Mouse (Mus musculus): ENCODE measurements around the gene Mfn1. TPM values are rescaled to one million over a fixed set of nuclear protein-coding genes. Genes with fewer than 3 reads are reported as not detected.

The Mfn1 gene
- polyA plus RNA-seq, 1 experiment from 2014 or later: 41.7 TPM

- H3K27ac ChIP-seq (ENCODE audit: low read length): peak within 1 kb of the TSS; percentile 58
- ATAC-seq: no peak
- no peaks in the 10 kb centered on the region for H3K27me3 ChIP-seq (replicated peaks; ENCODE audit: control insufficient read depth, insufficient read depth, low read length)
- H3K9ac ChIP-seq (replicated peaks; ENCODE audit: low read depth, low read length): peak within 1 kb of the TSS; percentile 98
- H3K4me2 ChIP-seq (ENCODE audit: low read length): peak within 1 kb of the TSS; percentile 90
- peak within 1 kb of the TSS; percentile 93 for H3K4me3 ChIP-seq (replicated peaks; ENCODE audit: low read length)
- no peaks in the 10 kb centered on the region for H3K36me3 ChIP-seq (ENCODE audit: control insufficient read depth, insufficient read depth)
- H3K4me1 ChIP-seq (replicated peaks; ENCODE audit: control insufficient read depth, insufficient read depth, low read length): peaks cover 25% of the 10 kb centered on the region
- no peaks in the 10 kb centered on the region for H3K9me3 ChIP-seq (ENCODE audit: control insufficient read depth, low read length)
- WGBS: 8% methylated on average over 24 of the region's 24 CpGs
These were observed 19.5 kb upstream of the Mfn1 start, which contains the start of gene Zfp639 for GRCm38 (mm10) chr3:32509496-32510374. Gene Zfp639 (plus strand): TSS chr3:32510259.

GRCm38 (mm10) chr3:32510375-32511190 lies 18.7 kb upstream of the Mfn1 start:
- ATAC-seq: peak; percentile 88

GRCm38 (mm10) chr3:32511191-32511550 lies 18.1 kb upstream of the Mfn1 start:
- ATAC-seq: no peak
- WGBS: 6% methylated on average over 13 of the region's 13 CpGs
- H3K4me1 ChIP-seq (replicated peaks; ENCODE audit: control insufficient read depth, insufficient read depth, low read length): peaks cover 25% of the 10 kb centered on the region
- no peaks in the 10 kb centered on the region for H3K27me3 ChIP-seq (replicated peaks; ENCODE audit: control insufficient read depth, insufficient read depth, low read length)
- H3K9ac ChIP-seq (replicated peaks; ENCODE audit: low read depth, low read length): peak overlapping the region; percentile 98
- peak overlapping the region; percentile 90 for H3K4me2 ChIP-seq (ENCODE audit: low read length)
- H3K9me3 ChIP-seq (ENCODE audit: control insufficient read depth, low read length): no peaks in the 10 kb centered on the region
- no peaks in the 10 kb centered on the region for H3K36me3 ChIP-seq (ENCODE audit: control insufficient read depth, insufficient read depth)
- no peak overlapping the region for H3K27ac ChIP-seq (ENCODE audit: low read length)
- peak overlapping the region; percentile 93 for H3K4me3 ChIP-seq (replicated peaks; ENCODE audit: low read length)

More at GRCm38 (mm10) chr3:32510375-32511190, 18.7 kb upstream of the Mfn1 start:
- H3K27me3 ChIP-seq (replicated peaks; ENCODE audit: control insufficient read depth, insufficient read depth, low read length): no peaks in the 10 kb centered on the region
- no peaks in the 10 kb centered on the region for H3K9me3 ChIP-seq (ENCODE audit: control insufficient read depth, low read length)
- H3K36me3 ChIP-seq (ENCODE audit: control insufficient read depth, insufficient read depth): no peaks in the 10 kb centered on the region
- under 1% methylated on average over 57 of the region's 69 CpGs for WGBS
- H3K4me2 ChIP-seq (ENCODE audit: low read length): peak overlapping the region; percentile 90
- peak overlapping the region; percentile 98 for H3K9ac ChIP-seq (replicated peaks; ENCODE audit: low read depth, low read length)
- peak overlapping the region; percentile 58 for H3K27ac ChIP-seq (ENCODE audit: low read length)
- peaks cover 25% of the 10 kb centered on the region for H3K4me1 ChIP-seq (replicated peaks; ENCODE audit: control insufficient read depth, insufficient read depth, low read length)
- peak overlapping the region; percentile 93 for H3K4me3 ChIP-seq (replicated peaks; ENCODE audit: low read length)

DNA sequence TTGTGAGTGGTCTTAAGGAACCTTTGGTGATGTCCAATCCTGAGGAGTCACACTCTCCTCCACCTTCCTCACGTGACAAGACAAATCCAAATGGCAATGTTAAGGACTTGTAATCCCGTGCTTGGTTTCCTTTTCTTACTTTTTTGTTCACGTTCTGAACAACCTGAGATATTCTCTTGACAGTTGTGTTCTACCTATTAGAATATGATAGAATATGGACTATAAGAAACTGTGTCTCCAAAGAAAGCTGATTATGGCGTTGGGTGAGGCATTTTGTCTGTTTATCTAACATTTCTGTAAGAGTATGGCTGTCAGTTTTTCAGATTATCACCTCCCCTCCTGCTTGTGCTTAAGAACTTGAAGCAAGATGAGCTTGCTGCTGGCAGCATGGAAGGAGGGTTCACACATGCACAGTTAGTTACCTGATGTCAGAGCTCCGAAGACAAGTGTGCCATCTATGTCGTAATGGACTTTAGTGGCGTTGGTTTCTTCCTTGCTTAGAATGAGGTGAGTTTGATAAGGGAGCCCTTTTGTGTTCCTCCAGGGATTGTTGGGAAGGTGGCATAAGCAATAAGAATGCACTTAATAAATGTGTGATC lies 16.5 kb upstream of the Mfn1 start:
- Histone ChIP-seq H3K9me3 (ENCODE audit: control insufficient read depth, low read length) (no peaks in the 10 kb centered on the region), H3K9ac (replicated peaks; ENCODE audit: low read depth, low read length) (no peak overlapping the region), H3K27ac (ENCODE audit: low read length) (no peak overlapping the region), H3K4me3 (replicated peaks; ENCODE audit: low read length) (no peak overlapping the region), H3K4me1 (replicated peaks; ENCODE audit: control insufficient read depth, insufficient read depth, low read length) (peaks cover 25% of the 10 kb centered on the region), H3K4me2 (ENCODE audit: low read length) (no peak overlapping the region), H3K27me3 (replicated peaks; ENCODE audit: control insufficient read depth, insufficient read depth, low read length) (no peaks in the 10 kb centered on the region), H3K36me3 (ENCODE audit: control insufficient read depth, insufficient read depth) (no peaks in the 10 kb centered on the region; the same call in 1 of the 2 replicates)
- ATAC-seq: no peak
- 92% methylated on average over 7 of the region's 7 CpGs for WGBS

DNA sequence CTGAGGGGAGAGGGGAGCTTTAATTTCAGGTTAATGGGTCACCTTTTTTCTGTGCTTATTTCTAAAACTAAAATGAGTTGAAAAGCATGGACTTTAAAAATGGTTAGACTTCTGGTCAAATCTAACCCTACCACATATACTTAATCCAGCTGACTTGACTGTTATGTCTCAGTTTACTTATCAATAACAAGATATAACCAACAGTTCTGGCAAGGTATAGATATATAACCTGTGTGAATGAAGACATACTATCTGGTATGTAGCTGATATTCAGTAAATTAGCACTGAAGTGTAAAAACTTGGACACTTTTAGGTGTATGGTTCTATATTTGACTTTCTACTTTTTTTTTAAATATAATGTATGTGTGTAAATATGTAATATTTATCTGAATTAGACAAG lies 15.7 kb upstream of the Mfn1 start:
- Histone ChIP-seq H3K36me3 (ENCODE audit: control insufficient read depth, insufficient read depth) (no peaks in the 10 kb centered on the region; the same call in 1 of the 2 replicates), H3K4me3 (replicated peaks; ENCODE audit: low read length) (no peak overlapping the region), H3K9ac (replicated peaks; ENCODE audit: low read depth, low read length) (no peak overlapping the region), H3K4me1 (replicated peaks; ENCODE audit: control insufficient read depth, insufficient read depth, low read length) (peaks cover 25% of the 10 kb centered on the region), H3K9me3 (ENCODE audit: control insufficient read depth, low read length) (no peaks in the 10 kb centered on the region), H3K27me3 (replicated peaks; ENCODE audit: control insufficient read depth, insufficient read depth, low read length) (no peaks in the 10 kb centered on the region), H3K4me2 (ENCODE audit: low read length) (no peak overlapping the region), H3K27ac (ENCODE audit: low read length) (no peak overlapping the region)
- ATAC-seq: no peak

GRCm38 (mm10) chr3:32527181-32527580 lies 2.1 kb upstream of the Mfn1 start:
- WGBS: 98% methylated on average over 4 of the region's 4 CpGs
- Histone ChIP-seq H3K4me3 (replicated peaks; ENCODE audit: low read length) (no peak overlapping the region), H3K27me3 (replicated peaks; ENCODE audit: control insufficient read depth, insufficient read depth, low read length) (no peaks in the 10 kb centered on the region), H3K36me3 (ENCODE audit: control insufficient read depth, insufficient read depth) (peaks cover 14% of the 10 kb centered on the region), H3K27ac (ENCODE audit: low read length) (no peak overlapping the region), H3K4me1 (replicated peaks; ENCODE audit: control insufficient read depth, insufficient read depth, low read length) (peaks cover 5% of the 10 kb centered on the region; the same call in 1 of the 2 replicates), H3K9me3 (ENCODE audit: control insufficient read depth, low read length) (no peaks in the 10 kb centered on the region; the same call in 1 of the 2 replicates), H3K4me2 (ENCODE audit: low read length) (no peak overlapping the region), H3K9ac (replicated peaks; ENCODE audit: low read depth, low read length) (no peak overlapping the region)
- ATAC-seq: no peak

- Histone ChIP-seq H3K4me2 (ENCODE audit: low read length) (peak overlapping the region; percentile 77), H3K4me1 (replicated peaks; ENCODE audit: control insufficient read depth, insufficient read depth, low read length) (peaks cover 5% of the 10 kb centered on the region; the same call in 1 of the 2 replicates), H3K9ac (replicated peaks; ENCODE audit: low read depth, low read length) (peak overlapping the region; percentile 86), H3K27me3 (replicated peaks; ENCODE audit: control insufficient read depth, insufficient read depth, low read length) (no peaks in the 10 kb centered on the region), H3K36me3 (ENCODE audit: control insufficient read depth, insufficient read depth) (peaks cover 8% of the 10 kb centered on the region), H3K27ac (ENCODE audit: low read length) (no peak overlapping the region), H3K9me3 (ENCODE audit: control insufficient read depth, low read length) (no peaks in the 10 kb centered on the region), H3K4me3 (replicated peaks; ENCODE audit: low read length) (peak overlapping the region; percentile 90)
- 16% methylated on average over 5 of the region's 5 CpGs for WGBS
- ATAC-seq: no peak
These were observed 776 bp downstream of the Mfn1 start for GRCm38 (mm10) chr3:32530041-32530440.

- peaks cover 4% of the 10 kb centered on the region; the same call in 1 of the 2 replicates for H3K4me1 ChIP-seq (replicated peaks; ENCODE audit: control insufficient read depth, insufficient read depth, low read length)
- no peak overlapping the region for H3K9ac ChIP-seq (replicated peaks; ENCODE audit: low read depth, low read length)
- H3K27ac ChIP-seq (ENCODE audit: low read length): no peak overlapping the region
- H3K4me2 ChIP-seq (ENCODE audit: low read length): no peak overlapping the region
- no peaks in the 10 kb centered on the region for H3K9me3 ChIP-seq (ENCODE audit: control insufficient read depth, low read length)
- peaks cover 15% of the 10 kb centered on the region for H3K36me3 ChIP-seq (ENCODE audit: control insufficient read depth, insufficient read depth)
- 81% methylated on average over 1 of the region's 1 CpGs for WGBS
- no peak for ATAC-seq
- H3K4me3 ChIP-seq (replicated peaks; ENCODE audit: low read length): no peak overlapping the region
- H3K27me3 ChIP-seq (replicated peaks; ENCODE audit: control insufficient read depth, insufficient read depth, low read length): no peaks in the 10 kb centered on the region
These were observed 6.4 kb downstream of the Mfn1 start for GRCm38 (mm10) chr3:32535692-32536091.

DNA sequence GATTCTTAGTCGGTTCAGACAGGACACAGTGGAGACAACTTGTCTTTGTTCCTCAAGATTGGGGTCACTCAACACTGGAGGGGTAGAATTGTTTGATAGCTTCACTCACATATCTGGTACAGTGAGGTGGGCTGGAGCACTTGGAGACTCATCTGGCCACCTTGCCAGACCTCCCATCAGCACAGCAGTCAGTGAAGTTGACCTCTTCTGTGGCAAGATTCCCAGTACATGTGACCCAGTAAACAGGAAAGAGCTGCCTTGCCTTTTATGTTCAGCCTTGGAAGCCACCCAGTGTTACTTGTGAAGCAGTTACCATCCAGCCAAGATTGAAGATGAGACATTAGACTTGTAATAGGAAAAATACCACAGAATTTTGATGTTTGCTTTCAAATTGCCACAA lies 8.3 kb downstream of the Mfn1 start:
- Histone ChIP-seq H3K9ac (replicated peaks; ENCODE audit: low read depth, low read length) (no peak overlapping the region), H3K27ac (ENCODE audit: low read length) (no peak overlapping the region), H3K27me3 (replicated peaks; ENCODE audit: control insufficient read depth, insufficient read depth, low read length) (no peaks in the 10 kb centered on the region), H3K9me3 (ENCODE audit: control insufficient read depth, low read length) (no peaks in the 10 kb centered on the region), H3K4me2 (ENCODE audit: low read length) (no peak overlapping the region), H3K4me3 (replicated peaks; ENCODE audit: low read length) (no peak overlapping the region), H3K4me1 (replicated peaks; ENCODE audit: control insufficient read depth, insufficient read depth, low read length) (0 out of 2 replicates have a peak, but pooled peaks cover 2% of the 10 kb centered on the region), H3K36me3 (ENCODE audit: control insufficient read depth, insufficient read depth) (peaks cover 15% of the 10 kb centered on the region)
- 39% methylated on average over 1 of the region's 1 CpGs for WGBS
- ATAC-seq: no peak
